Mouse (Mus musculus) urinary bladder, postnatal 0 days (tissue): ENCODE results near the gene Dpf3. TPM values are rescaled to one million over a fixed set of nuclear protein-coding genes. Genes with fewer than 3 reads are reported as not detected.

Experiments
- polyA plus RNA-seq: library from polyadenylated mRNA; unstranded; fragments of >200 nt; fragmentation: Nextera tagmentation; extraction: Ambion mirVana; gene quantifications from 2 replicates; pipeline ENCODE4 v1.2.1, GENCODE M21; 2015

Gene Dpf3
- polyA plus RNA-seq, result 4.5 and 6.7 TPM in 2 replicates

DNA sequence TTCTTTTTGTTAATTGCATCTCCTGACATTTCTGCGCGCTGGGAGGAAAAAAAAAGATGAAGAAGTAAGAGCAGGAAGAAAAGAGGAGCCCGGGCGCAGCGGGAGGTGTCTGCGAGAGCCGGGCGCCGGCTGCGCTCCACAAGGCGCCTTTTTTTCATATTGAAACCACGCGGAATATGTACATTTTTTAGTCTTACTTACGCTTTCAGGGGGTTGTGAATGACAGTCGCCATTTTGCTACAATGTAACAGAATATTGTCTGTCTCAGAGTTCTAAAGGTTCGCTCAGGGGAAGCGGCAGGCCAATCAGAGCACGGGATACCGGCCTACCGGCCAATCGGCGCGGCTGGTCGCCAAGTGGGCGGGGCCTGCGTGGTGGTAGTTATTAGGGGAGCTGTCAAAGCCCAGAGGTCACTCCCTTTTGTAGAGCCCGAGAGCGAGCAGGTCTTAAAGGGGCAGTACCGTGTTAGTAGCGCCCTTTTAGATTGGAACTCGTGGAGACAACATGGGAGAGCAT lies at the start of gene Dpf3:
Gene Dpf3 (minus strand): TSS at position 241 of the 516 bp plus-strand sequence.

GRCm38 (mm10) chr12:83520311-83520890 lies 32.9 kb upstream of the Dpf3 start, which contains the start of gene Dcaf4:
Dcaf4 (plus strand) TSS chr12:83520466.

Other genes starting within 250 kb of the Dpf3 start
- gene Dcaf4, start 32.8 kb upstream of the Dpf3 start, polyA plus RNA-seq, result 23.5 and 23.9 TPM in 2 replicates
- 8.1 and 9.8 TPM in 2 replicates for gene Zfyve1, start 109.5 kb upstream of the Dpf3 start, polyA plus RNA-seq
- gene Rbm25, start 143.5 kb upstream of the Dpf3 start, polyA plus RNA-seq, result 123 and 128 TPM in 2 replicates
- 57.8 and 61.9 TPM in 2 replicates for gene Psen1, start 200.4 kb upstream of the Dpf3 start, polyA plus RNA-seq